Comparison of ENCODE assay signal across 23 mouse cellular contexts in genomic region chrX:104951587-104951986, GRCm38 (mm10).
DNase-seq lines count a peak whose midpoint lies in the region; ATAC-seq lines count a peak whose summit lies in the region.
"Had no signal": no experiment of that assay in that cellular context is flagged by ENCODE, and none has a peak within 500 bp of the region (broad histone marks: within the 10 kb centered on the region; RNA-seq: fewer than 3 reads in every experiment).

No protein-coding gene starts in this region.

- no peak overlapping the region for H3K27ac ChIP-seq in forebrain, embryonic 15.5 days (replicated peaks)
- H3K27ac ChIP-seq in forebrain, embryonic 13.5 days: no peak overlapping the region
- H3K27ac ChIP-seq in midbrain, embryonic 16.5 days (ENCODE audit: low read length): no peak overlapping the region
- no peak overlapping the region for H3K27ac ChIP-seq in hindbrain, embryonic 11.5 days (ENCODE audit: low read depth, low read length)
- H3K27ac ChIP-seq: embryonic facial prominence, embryonic 15.5 days; forebrain, embryonic 12.5 days; hindbrain, embryonic 10.5 days; hindbrain, embryonic 15.5 days had no signal

- H3K9me3 ChIP-seq in forebrain, embryonic 15.5 days: no peaks in the 10 kb centered on the region
- no peaks in the 10 kb centered on the region for H3K9me3 ChIP-seq in forebrain, embryonic 13.5 days (replicated peaks)
- H3K9me3 ChIP-seq in midbrain, embryonic 16.5 days (replicated peaks; ENCODE audit: control insufficient read depth, low read length, poor library complexity, severe bottlenecking): no peaks in the 10 kb centered on the region
- no peaks in the 10 kb centered on the region for H3K9me3 ChIP-seq in hindbrain, embryonic 11.5 days (ENCODE audit: control insufficient read depth, low read length)
- H3K9me3 ChIP-seq: embryonic facial prominence, embryonic 15.5 days; forebrain, embryonic 12.5 days; G1E; heart, embryonic 12.5 days; hindbrain, embryonic 10.5 days; hindbrain, embryonic 15.5 days had no signal

- peak; percentile 6 for DNase-seq in embryo, embryonic 10.5 days (ENCODE audit: low spot score)
- DNase-seq in embryo, embryonic 9.5 days (ENCODE audit: extremely low spot score): no peak
- DNase-seq in brain, adult 2 months (ENCODE audit: low read depth, low spot score): peak; percentile 20
- DNase-seq in hindbrain, embryonic 11.5 days (ENCODE audit: low spot score): no peak
- DNase-seq: adrenal gland, adult 8-10 months; adrenal gland, postnatal 36 days; B cell, adult 2 months; cerebellum, adult 18-20 months; cerebellum, adult 9-11 months; cerebellum, postnatal 36 days; gastrocnemius, postnatal 14 days had no signal

- H3K4me2 ChIP-seq in forebrain, embryonic 15.5 days (replicated peaks): no peak overlapping the region
- no peak overlapping the region for H3K4me2 ChIP-seq in forebrain, embryonic 13.5 days
- H3K4me2 ChIP-seq in midbrain, embryonic 16.5 days (ENCODE audit: low read length): no peak overlapping the region
- no peak overlapping the region for H3K4me2 ChIP-seq in hindbrain, embryonic 11.5 days (replicated peaks; ENCODE audit: low read depth, low read length)
- H3K4me2 ChIP-seq: embryonic facial prominence, embryonic 15.5 days; forebrain, embryonic 12.5 days; heart, embryonic 12.5 days; hindbrain, embryonic 15.5 days had no signal

- peak; percentile 35; the same call in 1 of the 2 replicates for ATAC-seq in forebrain, embryonic 15.5 days (replicated peaks)
- no peak for ATAC-seq in forebrain, embryonic 13.5 days
- ATAC-seq in midbrain, embryonic 16.5 days: peak; percentile 80
- no peak for ATAC-seq in hindbrain, embryonic 11.5 days (ENCODE audit: low FRiP score)
- ATAC-seq: CD4-positive, CD25-positive, alpha-beta regulatory T cell, adult 4 months; intestine, embryonic 16.5 days had no signal

- WGBS in forebrain, embryonic 15.5 days: 38% methylated on average over 2 of the region's 2 CpGs
- WGBS in forebrain, embryonic 13.5 days: 48% methylated on average over 2 of the region's 2 CpGs
- WGBS in midbrain, embryonic 16.5 days: 27% methylated on average over 2 of the region's 2 CpGs
- WGBS in hindbrain, embryonic 11.5 days: 29% methylated on average over 2 of the region's 2 CpGs

- peaks cover 12% of the 10 kb centered on the region; the same call in 1 of the 2 replicates for H3K27me3 ChIP-seq in forebrain, embryonic 15.5 days
- H3K27me3 ChIP-seq in forebrain, embryonic 13.5 days: peaks cover 41% of the 10 kb centered on the region
- H3K27me3 ChIP-seq in midbrain, embryonic 16.5 days (ENCODE audit: control insufficient read depth, insufficient read depth, low read depth, low read length): no peaks in the 10 kb centered on the region; the same call in none of the 2 replicates
- peaks cover 3% of the 10 kb centered on the region; the same call in 1 of the 2 replicates for H3K27me3 ChIP-seq in hindbrain, embryonic 11.5 days (ENCODE audit: control insufficient read depth, insufficient read depth, low read length)
- H3K27me3 ChIP-seq: embryonic facial prominence, embryonic 15.5 days had no signal

- no peaks in the 10 kb centered on the region for H3K4me1 ChIP-seq in forebrain, embryonic 15.5 days
- no peaks in the 10 kb centered on the region for H3K4me1 ChIP-seq in forebrain, embryonic 13.5 days
- H3K4me1 ChIP-seq in midbrain, embryonic 16.5 days (ENCODE audit: control insufficient read depth, insufficient read depth, low read length): 0 out of 2 replicates have a peak, but pooled peaks cover 3% of the 10 kb centered on the region
- no peaks in the 10 kb centered on the region for H3K4me1 ChIP-seq in hindbrain, embryonic 11.5 days (replicated peaks; ENCODE audit: control insufficient read depth, insufficient read depth, low read length)
- H3K4me1 ChIP-seq: embryonic facial prominence, embryonic 15.5 days; forebrain, embryonic 12.5 days; heart, embryonic 12.5 days; hindbrain, embryonic 10.5 days; hindbrain, embryonic 15.5 days had no signal

- H3K36me3 ChIP-seq in forebrain, embryonic 15.5 days: no peaks in the 10 kb centered on the region
- no peaks in the 10 kb centered on the region for H3K36me3 ChIP-seq in forebrain, embryonic 13.5 days (ENCODE audit: poor library complexity, severe bottlenecking)
- no peaks in the 10 kb centered on the region for H3K36me3 ChIP-seq in midbrain, embryonic 16.5 days (ENCODE audit: control insufficient read depth, insufficient read depth, low read length)
- H3K36me3 ChIP-seq in hindbrain, embryonic 11.5 days (ENCODE audit: control insufficient read depth, insufficient read depth, low read length): no peaks in the 10 kb centered on the region
- H3K36me3 ChIP-seq: embryonic facial prominence, embryonic 15.5 days; forebrain, embryonic 12.5 days; G1E; heart, embryonic 12.5 days; hindbrain, embryonic 10.5 days; hindbrain, embryonic 15.5 days had no signal

- no peak overlapping the region for H3K9ac ChIP-seq in forebrain, embryonic 15.5 days (replicated peaks)
- no peak overlapping the region for H3K9ac ChIP-seq in forebrain, embryonic 13.5 days
- no peak overlapping the region for H3K9ac ChIP-seq in midbrain, embryonic 16.5 days (ENCODE audit: low read depth, low read length)
- H3K9ac ChIP-seq in hindbrain, embryonic 11.5 days (ENCODE audit: low read depth, low read length): no peak overlapping the region
- H3K9ac ChIP-seq: embryonic facial prominence, embryonic 15.5 days; forebrain, embryonic 12.5 days; heart, embryonic 12.5 days; hindbrain, embryonic 15.5 days had no signal

- no peak overlapping the region for H3K4me3 ChIP-seq in forebrain, embryonic 15.5 days
- no peak overlapping the region for H3K4me3 ChIP-seq in forebrain, embryonic 13.5 days
- H3K4me3 ChIP-seq in midbrain, embryonic 16.5 days (ENCODE audit: low read depth, low read length): no peak overlapping the region
- no peak overlapping the region for H3K4me3 ChIP-seq in hindbrain, embryonic 11.5 days (ENCODE audit: low read depth, low read length)
- H3K4me3 ChIP-seq: embryonic facial prominence, embryonic 15.5 days; erythroblast, embryonic 14.5 days; forebrain, embryonic 12.5 days; heart, embryonic 12.5 days; hindbrain, embryonic 10.5 days; hindbrain, embryonic 15.5 days had no signal

Comparison
In these comparisons a context has a peak if more than half of its experiments do, and no peak if none do; other contexts are left out.
1. DNase-seq: peak in embryo, embryonic 10.5 days (single experiment) and brain, adult 2 months (single experiment); none in embryo, embryonic 9.5 days (single experiment) and hindbrain, embryonic 11.5 days (single experiment).
2. ATAC-seq: peak in forebrain, embryonic 15.5 days (single experiment) and midbrain, embryonic 16.5 days (single experiment); none in forebrain, embryonic 13.5 days (single experiment) and hindbrain, embryonic 11.5 days (single experiment).